Mouse (Mus musculus): ENCODE data around the gene Sipa1l2. TPM values are rescaled to one million over a fixed set of nuclear protein-coding genes. Genes with fewer than 3 reads are reported as not detected.

Sipa1l2 gene
- polyA plus RNA-seq, 1 experiment, result 35.6 TPM

DNA sequence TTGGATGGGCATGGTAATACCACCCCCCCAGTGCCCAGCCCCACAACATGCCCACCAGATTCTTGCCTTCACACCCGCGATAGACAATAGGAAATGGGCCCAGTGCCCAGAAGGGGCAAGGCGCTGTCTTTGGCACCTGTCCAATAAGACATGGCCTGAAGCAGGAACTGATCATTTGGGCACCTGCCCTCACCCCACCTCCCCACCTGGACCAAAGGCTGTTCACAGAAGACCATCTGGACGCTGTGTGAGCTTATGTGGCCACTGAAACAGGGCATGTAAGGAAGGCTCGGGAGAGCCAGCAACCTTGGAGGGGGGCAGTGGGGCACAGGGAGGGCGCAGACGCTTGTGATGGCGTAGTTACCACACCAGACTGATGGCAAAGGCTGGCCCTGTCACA, 174.6 kb downstream of the Sipa1l2 start:
- H3K4me3 ChIP-seq (replicated peaks; ENCODE audit: insufficient read depth, low read depth, low read length), result no peak overlapping the region
- TF ChIP-seq POLR2A (IDR thresholded peaks at IDR 0.05; ENCODE audit: borderline replicate concordance, insufficient read depth, low read length) (no peak), CTCF (IDR thresholded peaks at IDR 0.05; ENCODE audit: borderline replicate concordance, insufficient read depth, low read depth, low read length) (no peak)
- DNase-seq, result peak; percentile 72 to 81
- no peaks in the 10 kb centered on the region for H3K27me3 ChIP-seq (ENCODE audit: control insufficient read depth, insufficient read depth, low read length)
- no peak overlapping the region for H3K27ac ChIP-seq (ENCODE audit: insufficient read depth, low read length)
- 10% methylated on average over 8 of the region's 8 CpGs for WGBS
- peaks cover 31% of the 10 kb centered on the region for H3K4me1 ChIP-seq (ENCODE audit: control insufficient read depth, insufficient read depth, low read length)

- WGBS, result 82% methylated on average over 7 of the region's 7 CpGs
These were observed 177.9 kb downstream of the Sipa1l2 start for GRCm38 (mm10) chr8:125391685-125392084.

GRCm38 (mm10) chr8:125391271-125391670, 178.3 kb downstream of the Sipa1l2 start:
- Histone ChIP-seq H3K4me3 (replicated peaks; ENCODE audit: insufficient read depth, low read depth, low read length) (no peak overlapping the region), H3K27ac (ENCODE audit: insufficient read depth, low read length) (no peak overlapping the region), H3K27me3 (ENCODE audit: control insufficient read depth, insufficient read depth, low read length) (no peaks in the 10 kb centered on the region), H3K4me1 (ENCODE audit: control insufficient read depth, insufficient read depth, low read length) (peaks cover 47% of the 10 kb centered on the region)
- TF ChIP-seq CTCF (IDR thresholded peaks at IDR 0.05; ENCODE audit: borderline replicate concordance, insufficient read depth, low read depth, low read length) (no peak), POLR2A (IDR thresholded peaks at IDR 0.05; ENCODE audit: borderline replicate concordance, insufficient read depth, low read length) (no peak)
- DNase-seq, result no peak
- 81% methylated on average over 8 of the region's 8 CpGs for WGBS

More at GRCm38 (mm10) chr8:125391685-125392084, 177.9 kb downstream of the Sipa1l2 start:
- Histone ChIP-seq H3K4me1 (ENCODE audit: control insufficient read depth, insufficient read depth, low read length) (peaks cover 47% of the 10 kb centered on the region), H3K4me3 (replicated peaks; ENCODE audit: insufficient read depth, low read depth, low read length) (no peak overlapping the region), H3K27me3 (ENCODE audit: control insufficient read depth, insufficient read depth, low read length) (no peaks in the 10 kb centered on the region), H3K27ac (ENCODE audit: insufficient read depth, low read length) (no peak overlapping the region)
- TF ChIP-seq POLR2A (IDR thresholded peaks at IDR 0.05; ENCODE audit: borderline replicate concordance, insufficient read depth, low read length) (no peak), CTCF (IDR thresholded peaks at IDR 0.05; ENCODE audit: borderline replicate concordance, insufficient read depth, low read depth, low read length) (no peak)
- DNase-seq, result no peak

DNA sequence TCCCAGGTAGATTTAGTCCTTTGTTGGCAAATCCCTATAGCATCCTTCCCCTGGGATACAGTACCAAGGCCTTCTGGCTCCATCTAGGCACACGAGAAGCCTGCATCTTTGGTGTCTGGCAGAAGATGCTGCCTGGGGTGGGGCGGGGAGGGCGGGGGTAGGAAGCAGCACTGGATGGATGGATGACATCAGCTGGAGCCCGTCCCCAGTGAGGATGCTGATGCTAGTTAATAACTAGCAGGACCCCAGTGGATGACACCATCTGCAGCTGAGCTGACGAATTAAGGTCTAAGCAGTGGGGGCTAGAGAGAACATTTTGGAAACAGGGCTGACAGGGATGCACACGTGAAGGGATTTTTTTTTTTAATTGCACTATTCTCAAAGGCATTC, 179.1 kb downstream of the Sipa1l2 start:
- H3K4me3 ChIP-seq (replicated peaks; ENCODE audit: insufficient read depth, low read depth, low read length), result no peak overlapping the region
- DNase-seq, result no peak
- 9% methylated on average over 6 of the region's 6 CpGs for WGBS
- peaks cover 48% of the 10 kb centered on the region for H3K4me1 ChIP-seq (ENCODE audit: control insufficient read depth, insufficient read depth, low read length)
- H3K27ac ChIP-seq (ENCODE audit: insufficient read depth, low read length), result peak overlapping the region; percentile 35; the same call in 1 of the 2 replicates
- H3K27me3 ChIP-seq (ENCODE audit: control insufficient read depth, insufficient read depth, low read length), result no peaks in the 10 kb centered on the region
- TF ChIP-seq CTCF (IDR thresholded peaks at IDR 0.05; ENCODE audit: borderline replicate concordance, insufficient read depth, low read depth, low read length), result no peak
- no peak for TF ChIP-seq POLR2A (IDR thresholded peaks at IDR 0.05; ENCODE audit: borderline replicate concordance, insufficient read depth, low read length)

DNA sequence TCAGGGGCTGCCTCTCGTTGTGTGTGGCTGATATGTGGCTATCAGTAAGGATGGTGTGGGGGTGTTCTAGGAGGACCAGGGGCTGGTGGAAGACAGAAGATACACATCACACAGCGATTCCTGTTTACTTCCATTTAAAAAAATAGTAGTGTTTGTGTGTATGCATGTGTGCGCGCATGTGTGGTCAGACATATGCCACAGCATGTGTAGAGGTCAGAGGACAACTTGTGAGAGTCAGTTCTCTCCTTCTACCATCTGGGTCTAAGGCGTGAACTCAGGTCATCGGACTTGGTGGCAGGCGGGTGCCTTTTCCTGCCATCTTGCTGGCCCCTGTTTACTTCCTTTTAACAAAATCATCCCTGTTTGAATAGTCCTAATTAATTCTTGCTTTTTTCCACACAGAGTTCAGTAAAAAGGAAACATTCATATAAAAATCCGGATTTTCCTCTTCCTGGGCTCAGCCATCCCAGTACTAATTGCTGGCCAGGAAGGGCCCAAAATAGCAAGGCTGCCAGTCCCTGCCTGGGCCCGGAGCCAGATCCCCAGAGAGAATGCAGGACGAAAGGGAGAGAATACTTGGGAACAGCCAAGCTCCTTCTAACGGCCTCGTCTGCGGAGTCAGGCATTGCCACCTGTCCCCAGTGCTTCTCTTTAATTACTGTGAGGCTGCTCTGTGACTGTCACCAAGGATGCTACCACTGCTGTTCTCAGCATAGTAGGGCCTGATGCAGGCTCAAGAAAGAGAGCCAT, 179.7 kb downstream of the Sipa1l2 start:
- peaks cover 49% of the 10 kb centered on the region for H3K4me1 ChIP-seq (ENCODE audit: control insufficient read depth, insufficient read depth, low read length)
- WGBS, result 5% methylated on average over 13 of the region's 13 CpGs
- H3K4me3 ChIP-seq (replicated peaks; ENCODE audit: insufficient read depth, low read depth, low read length), result no peak overlapping the region
- H3K27me3 ChIP-seq (ENCODE audit: control insufficient read depth, insufficient read depth, low read length), result no peaks in the 10 kb centered on the region
- no peak for TF ChIP-seq POLR2A (IDR thresholded peaks at IDR 0.05; ENCODE audit: borderline replicate concordance, insufficient read depth, low read length)
- TF ChIP-seq CTCF (IDR thresholded peaks at IDR 0.05; ENCODE audit: borderline replicate concordance, insufficient read depth, low read depth, low read length), result no peak
- peak; percentile 99 for DNase-seq
- H3K27ac ChIP-seq (ENCODE audit: insufficient read depth, low read length), result peak overlapping the region; percentile 69; the same call in 1 of the 2 replicates

DNA sequence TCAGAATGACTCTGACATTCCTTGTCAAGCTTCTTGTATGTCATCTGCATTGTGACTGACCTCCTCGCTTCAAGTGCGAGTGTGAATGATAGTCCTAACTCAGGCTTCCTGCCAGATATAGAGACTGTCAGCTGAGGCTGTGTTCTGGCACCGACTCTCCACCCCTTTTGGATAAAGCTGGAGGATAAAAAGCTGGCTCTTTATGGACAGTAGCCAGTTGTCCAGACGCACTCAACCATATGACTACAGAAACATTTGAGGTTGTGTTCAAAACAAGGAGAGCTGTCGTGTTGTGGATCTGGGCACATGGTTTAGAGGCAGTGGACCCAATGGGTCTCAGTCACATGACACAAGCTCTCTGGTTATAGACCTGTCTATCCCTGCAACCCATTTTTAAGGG, 180.3 kb downstream of the Sipa1l2 start:
- Histone ChIP-seq H3K4me1 (ENCODE audit: control insufficient read depth, insufficient read depth, low read length) (peaks cover 50% of the 10 kb centered on the region), H3K27ac (ENCODE audit: insufficient read depth, low read length) (peak overlapping the region; percentile 69; the same call in 1 of the 2 replicates), H3K27me3 (ENCODE audit: control insufficient read depth, insufficient read depth, low read length) (no peaks in the 10 kb centered on the region), H3K4me3 (replicated peaks; ENCODE audit: insufficient read depth, low read depth, low read length) (no peak overlapping the region)
- peak; percentile 73 to 87 for DNase-seq
- TF ChIP-seq POLR2A (IDR thresholded peaks at IDR 0.05; ENCODE audit: borderline replicate concordance, insufficient read depth, low read length) (no peak), CTCF (IDR thresholded peaks at IDR 0.05; ENCODE audit: borderline replicate concordance, insufficient read depth, low read depth, low read length) (no peak)
- 3% methylated on average over 5 of the region's 5 CpGs for WGBS

DNA sequence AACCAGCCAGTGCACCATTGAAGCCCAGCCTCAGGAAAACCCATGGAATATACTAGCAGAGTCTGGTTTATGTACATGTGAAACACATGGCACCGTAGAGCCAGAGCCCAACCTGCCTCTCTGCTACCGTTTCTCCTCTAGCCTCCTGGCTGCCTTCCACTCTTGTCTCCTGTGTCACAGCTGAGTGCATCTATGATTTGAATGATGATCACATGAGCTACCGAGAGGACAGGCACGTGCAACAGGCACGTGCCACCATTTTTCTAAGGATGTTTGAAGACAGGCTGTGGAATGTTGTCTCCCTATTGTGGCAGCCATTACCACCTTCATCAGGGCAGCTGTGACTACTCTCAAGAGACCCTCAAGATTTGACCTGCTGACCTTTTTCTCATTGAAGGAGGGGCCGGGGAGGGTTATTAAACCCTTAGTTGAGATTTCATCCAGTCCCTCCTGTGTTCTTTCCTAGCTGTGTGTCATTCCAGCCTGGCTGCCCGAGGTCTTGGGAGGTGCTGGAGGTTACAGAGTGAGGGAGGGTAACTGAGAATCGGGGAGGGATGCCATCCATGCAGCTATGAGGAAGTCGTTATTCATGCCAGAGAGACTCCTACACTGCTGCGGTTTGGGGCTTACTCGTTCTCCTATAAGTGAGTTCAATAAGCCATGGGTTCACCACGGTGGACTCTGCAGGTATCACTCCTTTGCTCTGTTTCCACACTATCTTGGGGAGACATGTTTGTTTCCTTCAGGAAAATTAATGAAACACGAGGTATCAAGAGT, 181.0 kb downstream of the Sipa1l2 start:
- Histone ChIP-seq H3K4me3 (replicated peaks; ENCODE audit: insufficient read depth, low read depth, low read length) (no peak overlapping the region), H3K4me1 (ENCODE audit: control insufficient read depth, insufficient read depth, low read length) (peaks cover 50% of the 10 kb centered on the region), H3K27me3 (ENCODE audit: control insufficient read depth, insufficient read depth, low read length) (no peaks in the 10 kb centered on the region), H3K27ac (ENCODE audit: insufficient read depth, low read length) (no peak overlapping the region)
- TF ChIP-seq CTCF (IDR thresholded peaks at IDR 0.05; ENCODE audit: borderline replicate concordance, insufficient read depth, low read depth, low read length), result no peak
- TF ChIP-seq POLR2A (IDR thresholded peaks at IDR 0.05; ENCODE audit: borderline replicate concordance, insufficient read depth, low read length), result no peak
- 31% methylated on average over 13 of the region's 13 CpGs for WGBS
- no peak for DNase-seq
